Mouse (Mus musculus): ENCODE measurements around the gene Magi2. TPM values are rescaled to one million over a fixed set of nuclear protein-coding genes. Genes with fewer than 3 reads are reported as not detected.

The Magi2 gene
- polyA plus RNA-seq, 1 experiment = 0.48 TPM

DNA sequence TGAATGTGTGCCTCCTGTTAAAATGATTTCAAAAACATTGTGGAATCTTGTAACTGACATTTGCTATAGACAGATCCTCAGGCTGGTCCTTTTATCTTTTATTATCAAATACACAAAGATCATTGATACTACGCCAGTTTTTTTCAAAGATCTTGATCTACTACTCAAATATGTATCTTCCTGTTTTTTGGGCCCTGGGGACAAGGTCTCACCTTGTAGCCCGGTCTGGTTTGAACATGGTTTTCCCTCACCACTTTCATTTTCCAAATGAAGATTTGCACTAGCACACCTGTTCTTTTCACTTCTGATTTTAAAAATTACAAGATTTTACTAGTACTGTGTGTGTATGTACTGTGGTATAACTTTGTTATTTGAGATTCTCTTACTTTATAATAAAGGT is 745.9 kb downstream of the Magi2 start:
- no peaks in the 10 kb centered on the region for H3K79me2 ChIP-seq (ENCODE audit: control insufficient read depth, insufficient read depth)
- H3ac ChIP-seq (ENCODE audit: control insufficient read depth, insufficient read length) = no peak overlapping the region
- no peaks in the 10 kb centered on the region for H3K27me3 ChIP-seq (ENCODE audit: control insufficient read depth, insufficient read depth, insufficient read length)
- no peak overlapping the region for H3K4me2 ChIP-seq (ENCODE audit: low read depth)
- TF ChIP-seq USF1 (IDR thresholded peaks at IDR 0.05; ENCODE audit: low read depth) = no peak
- H3K36me3 ChIP-seq (ENCODE audit: control insufficient read depth, insufficient read depth) = no peaks in the 10 kb centered on the region
- H3K4me3 ChIP-seq = no peak overlapping the region

DNA sequence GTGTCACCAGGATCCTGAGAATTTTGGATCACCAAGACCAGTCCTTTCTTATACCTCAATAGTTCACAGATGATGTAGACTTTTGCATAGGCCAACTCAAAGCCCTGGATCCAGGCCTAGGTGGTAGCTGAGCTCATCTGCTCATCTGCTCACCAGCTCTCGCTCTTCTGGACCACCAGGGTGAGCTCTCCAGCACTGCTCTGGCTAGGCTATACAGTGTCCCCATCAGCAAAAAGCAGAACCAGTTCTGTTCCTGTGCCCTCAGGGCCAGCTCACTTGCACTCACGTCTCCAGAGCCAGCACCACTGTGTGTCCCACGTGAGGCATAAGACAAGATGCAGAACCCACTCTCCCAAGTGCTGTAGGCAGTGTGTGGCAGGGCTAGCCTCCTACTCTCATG is 747.0 kb downstream of the Magi2 start:
- Histone ChIP-seq H3K27me3 (ENCODE audit: control insufficient read depth, insufficient read depth, insufficient read length) (no peaks in the 10 kb centered on the region), H3K36me3 (ENCODE audit: control insufficient read depth, insufficient read depth) (no peaks in the 10 kb centered on the region), H3K4me3 (no peak overlapping the region), H3K4me2 (ENCODE audit: low read depth) (no peak overlapping the region), H3ac (ENCODE audit: control insufficient read depth, insufficient read length) (no peak overlapping the region), H3K79me2 (ENCODE audit: control insufficient read depth, insufficient read depth) (no peaks in the 10 kb centered on the region)
- TF ChIP-seq POLR2A (IDR thresholded peaks at IDR 0.05; ENCODE audit: insufficient read length, low read depth) = no peak
- TF ChIP-seq TCF12 (IDR thresholded peaks at IDR 0.05; ENCODE audit: insufficient read depth, poor library complexity, severe bottlenecking) = no peak
- TF ChIP-seq SRF (IDR thresholded peaks at IDR 0.05; ENCODE audit: control insufficient read depth, insufficient read length, low read depth) = no peak
- TF ChIP-seq CEBPB (IDR thresholded peaks at IDR 0.05; ENCODE audit: insufficient read depth, poor library complexity, severe bottlenecking) = no peak
- TF ChIP-seq USF1 (IDR thresholded peaks at IDR 0.05; ENCODE audit: low read depth) = no peak
- TF ChIP-seq TCF3 (IDR thresholded peaks at IDR 0.05; ENCODE audit: insufficient read length, low read depth) = no peak
- no peak for TF ChIP-seq POLR2AphosphoS2 (IDR thresholded peaks at IDR 0.05; ENCODE audit: insufficient read length, low read depth)
- TF ChIP-seq REST (IDR thresholded peaks at IDR 0.05; ENCODE audit: insufficient read depth, insufficient read length) = no peak
- no peak for TF ChIP-seq E2F4 (IDR thresholded peaks at IDR 0.05; ENCODE audit: insufficient read depth)
- no peak for TF ChIP-seq MYOG (IDR thresholded peaks at IDR 0.05; ENCODE audit: control insufficient read depth in 1 of 3, insufficient read depth in 1 of 3, insufficient read length in 2 of 3, low read depth in 2 of 3)
- TF ChIP-seq MYOD1 (IDR thresholded peaks at IDR 0.05; ENCODE audit: control insufficient read depth in 1 of 3, insufficient read length in 2 of 3, low read depth in 2 of 3) = no peak

DNA sequence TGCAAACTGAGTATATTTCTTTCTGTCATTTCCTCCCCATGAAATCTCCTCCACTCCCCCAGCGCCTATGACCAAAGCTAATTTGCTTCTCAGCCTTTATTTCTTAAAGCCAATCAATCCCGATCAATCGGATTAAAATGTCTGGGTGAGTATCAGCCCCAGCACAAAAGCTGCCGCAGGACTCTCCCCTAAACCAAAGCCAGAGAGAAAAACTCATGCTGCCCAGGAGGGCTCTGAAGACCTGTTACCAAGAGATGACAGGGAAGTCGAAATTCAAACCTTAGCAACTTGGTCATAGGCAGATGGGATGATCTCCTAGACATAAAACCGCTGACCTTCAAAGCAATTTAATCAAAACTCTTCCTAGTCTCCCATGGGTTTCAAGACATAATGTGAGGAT is 754.7 kb downstream of the Magi2 start:
- no peaks in the 10 kb centered on the region for H3K27me3 ChIP-seq (ENCODE audit: control insufficient read depth, insufficient read depth, insufficient read length)
- H3K4me3 ChIP-seq = no peak overlapping the region
- H3K79me2 ChIP-seq (ENCODE audit: control insufficient read depth, insufficient read depth) = no peaks in the 10 kb centered on the region
- no peak overlapping the region for H3ac ChIP-seq (ENCODE audit: control insufficient read depth, insufficient read length)
- H3K36me3 ChIP-seq (ENCODE audit: control insufficient read depth, insufficient read depth) = no peaks in the 10 kb centered on the region
- no peak for TF ChIP-seq POLR2A (IDR thresholded peaks at IDR 0.05; ENCODE audit: insufficient read length, low read depth)
- no peak overlapping the region for H3K4me2 ChIP-seq (ENCODE audit: low read depth)

DNA sequence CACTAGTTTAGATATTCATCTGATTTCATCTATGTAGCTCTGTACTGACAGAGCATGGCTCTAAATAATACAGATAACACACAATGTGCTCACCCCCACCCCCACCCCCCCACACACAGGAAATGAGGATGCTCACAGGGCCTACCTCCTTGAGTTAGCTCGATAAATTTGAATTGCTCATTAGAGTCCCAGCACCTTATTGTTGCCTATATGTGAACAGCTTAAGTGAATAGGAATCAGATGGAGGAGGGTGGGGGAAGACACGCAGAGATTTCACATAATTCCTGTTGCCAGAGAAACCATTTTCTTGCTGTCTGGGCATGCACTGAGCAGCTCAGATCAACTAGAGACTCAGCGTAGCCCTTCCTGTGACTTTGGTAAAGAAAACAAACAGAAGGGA is 755.2 kb downstream of the Magi2 start:
- no peaks in the 10 kb centered on the region for H3K36me3 ChIP-seq (ENCODE audit: control insufficient read depth, insufficient read depth)
- H3K4me2 ChIP-seq (ENCODE audit: low read depth) = no peak overlapping the region
- H3K4me3 ChIP-seq = no peak overlapping the region
- no peak for TF ChIP-seq E2F4 (IDR thresholded peaks at IDR 0.05; ENCODE audit: insufficient read depth)
- TF ChIP-seq TCF12 (IDR thresholded peaks at IDR 0.05; ENCODE audit: insufficient read depth, poor library complexity, severe bottlenecking) = no peak
- TF ChIP-seq MYOD1 (IDR thresholded peaks at IDR 0.05; ENCODE audit: control insufficient read depth in 1 of 3, insufficient read length in 2 of 3, low read depth in 2 of 3) = no peak
- TF ChIP-seq USF1 (IDR thresholded peaks at IDR 0.05; ENCODE audit: low read depth) = no peak
- no peak for TF ChIP-seq REST (IDR thresholded peaks at IDR 0.05; ENCODE audit: insufficient read depth, insufficient read length)
- TF ChIP-seq MYOG (IDR thresholded peaks at IDR 0.05; ENCODE audit: control insufficient read depth in 1 of 3, insufficient read depth in 1 of 3, insufficient read length in 2 of 3, low read depth in 2 of 3) = no peak
- TF ChIP-seq TCF3 (IDR thresholded peaks at IDR 0.05; ENCODE audit: insufficient read length, low read depth) = no peak
- no peak for TF ChIP-seq MAX (IDR thresholded peaks at IDR 0.05; ENCODE audit: low read depth)
- TF ChIP-seq CEBPB (IDR thresholded peaks at IDR 0.05; ENCODE audit: insufficient read depth, poor library complexity, severe bottlenecking) = no peak
- TF ChIP-seq POLR2A (IDR thresholded peaks at IDR 0.05; ENCODE audit: insufficient read length, low read depth) = no peak
- no peak for TF ChIP-seq POLR2AphosphoS2 (IDR thresholded peaks at IDR 0.05; ENCODE audit: insufficient read length, low read depth)
- no peak for TF ChIP-seq SRF (IDR thresholded peaks at IDR 0.05; ENCODE audit: control insufficient read depth, insufficient read length, low read depth)
- no peaks in the 10 kb centered on the region for H3K27me3 ChIP-seq (ENCODE audit: control insufficient read depth, insufficient read depth, insufficient read length)
- no peaks in the 10 kb centered on the region for H3K79me2 ChIP-seq (ENCODE audit: control insufficient read depth, insufficient read depth)
- H3ac ChIP-seq (ENCODE audit: control insufficient read depth, insufficient read length) = no peak overlapping the region

DNA sequence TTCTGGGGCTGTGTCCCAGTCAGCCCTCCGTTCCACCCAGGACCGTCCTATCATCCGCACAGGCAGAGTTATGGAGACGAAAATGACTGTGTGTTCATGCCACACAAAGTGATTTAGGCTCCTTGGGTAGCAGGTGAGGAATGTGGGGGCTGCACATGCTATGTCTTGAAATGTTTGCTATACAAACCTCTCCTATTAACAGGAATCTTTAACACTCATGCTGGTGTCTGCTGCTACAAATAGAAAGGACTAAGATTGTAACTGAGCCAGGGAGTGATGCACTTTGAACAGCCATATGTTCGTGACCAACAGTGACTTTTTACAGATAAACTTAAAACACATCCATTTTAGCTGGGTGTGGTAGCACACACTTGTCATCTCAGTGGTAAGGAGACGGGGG is 772.6 kb downstream of the Magi2 start:
- H3ac ChIP-seq (ENCODE audit: control insufficient read depth, insufficient read length) = no peak overlapping the region
- H3K4me2 ChIP-seq (ENCODE audit: low read depth) = no peak overlapping the region
- no peak for TF ChIP-seq E2F4 (IDR thresholded peaks at IDR 0.05; ENCODE audit: insufficient read depth)
- TF ChIP-seq POLR2A (IDR thresholded peaks at IDR 0.05; ENCODE audit: insufficient read length, low read depth) = no peak
- TF ChIP-seq REST (IDR thresholded peaks at IDR 0.05; ENCODE audit: insufficient read depth, insufficient read length) = no peak
- no peak for TF ChIP-seq USF1 (IDR thresholded peaks at IDR 0.05; ENCODE audit: low read depth)
- no peak for TF ChIP-seq TCF3 (IDR thresholded peaks at IDR 0.05; ENCODE audit: insufficient read length, low read depth)
- no peak for TF ChIP-seq SRF (IDR thresholded peaks at IDR 0.05; ENCODE audit: control insufficient read depth, insufficient read length, low read depth)
- no peak for TF ChIP-seq MYOG (IDR thresholded peaks at IDR 0.05; ENCODE audit: control insufficient read depth in 1 of 3, insufficient read depth in 1 of 3, insufficient read length in 2 of 3, low read depth in 2 of 3)
- no peak for TF ChIP-seq POLR2AphosphoS2 (IDR thresholded peaks at IDR 0.05; ENCODE audit: insufficient read length, low read depth)
- no peak for TF ChIP-seq CEBPB (IDR thresholded peaks at IDR 0.05; ENCODE audit: insufficient read depth, poor library complexity, severe bottlenecking)
- H3K79me2 ChIP-seq (ENCODE audit: control insufficient read depth, insufficient read depth) = no peaks in the 10 kb centered on the region
- H3K4me3 ChIP-seq = no peak overlapping the region
- H3K27me3 ChIP-seq (ENCODE audit: control insufficient read depth, insufficient read depth, insufficient read length) = no peaks in the 10 kb centered on the region
- no peaks in the 10 kb centered on the region for H3K36me3 ChIP-seq (ENCODE audit: control insufficient read depth, insufficient read depth)

All from myocyte (in vitro differentiated cells).